Mouse (Mus musculus) cerebellum, adult 9-11 months (tissue): ENCODE measurements around the gene 5730522E02Rik.

Experiments used
- DNase-seq: peaks from one replicate; pipeline ENCODE4 v3.0.0; 2022

Gene 5730522E02Rik

GRCm38 (mm10) chr11:25646282-25646681 is 564.3 kb downstream of the 5730522E02Rik start:
- no peak for DNase-seq

- DNase-seq: no peak
Measured at GRCm38 (mm10) chr11:25644767-25645622, 565.6 kb downstream of the 5730522E02Rik start.

GRCm38 (mm10) chr11:25606886-25607285 is 603.7 kb downstream of the 5730522E02Rik start:
- no peak for DNase-seq

- DNase-seq: no peak
Measured at GRCm38 (mm10) chr11:25600030-25600429, 610.5 kb downstream of the 5730522E02Rik start.

GRCm38 (mm10) chr11:25595303-25595702 is 615.3 kb downstream of the 5730522E02Rik start:
- DNase-seq: no peak

GRCm38 (mm10) chr11:25594780-25595179 is 615.8 kb downstream of the 5730522E02Rik start:
- DNase-seq: no peak

- DNase-seq: no peak
Measured at GRCm38 (mm10) chr11:25592268-25592667, 618.3 kb downstream of the 5730522E02Rik start.

- no peak for DNase-seq
Measured at GRCm38 (mm10) chr11:25590215-25590614, 620.3 kb downstream of the 5730522E02Rik start.

GRCm38 (mm10) chr11:25589509-25589908 is 621.1 kb downstream of the 5730522E02Rik start:
- no peak for DNase-seq

- no peak for DNase-seq
Measured at GRCm38 (mm10) chr11:25574129-25574465, 636.5 kb downstream of the 5730522E02Rik start.

GRCm38 (mm10) chr11:25573408-25574128 is 637.0 kb downstream of the 5730522E02Rik start:
- DNase-seq: no peak

- no peak for DNase-seq
Measured at GRCm38 (mm10) chr11:25571396-25571795, 639.2 kb downstream of the 5730522E02Rik start.
